Comparison of ENCODE assay signal across 14 mouse cellular contexts in genomic region chr13:112941879-112942330, GRCm38 (mm10). TPM values are rescaled to one million over a fixed set of nuclear protein-coding genes. Genes with fewer than 3 reads are reported as not detected.
DNase-seq lines count a peak whose midpoint lies in the region; ATAC-seq lines count a peak whose summit lies in the region.
"Had no signal": no experiment of that assay in that cellular context is flagged by ENCODE, and none has a peak within 500 bp of the region (broad histone marks: within the 10 kb centered on the region; RNA-seq: fewer than 3 reads in every experiment).

No protein-coding gene starts in this region.

- H3K9me3 ChIP-seq in erythroblast, embryonic 14.5 days (ENCODE audit: control insufficient read depth, low read length): no peaks in the 10 kb centered on the region
- H3K9me3 ChIP-seq: embryonic facial prominence, embryonic 15.5 days had no signal

- no peak for ATAC-seq in erythroblast, adult 5-6 weeks (replicated peaks; ENCODE audit: low FRiP score, poor library complexity, severe bottlenecking)

- no peaks in the 10 kb centered on the region for H3K27me3 ChIP-seq in erythroblast, embryonic 14.5 days (ENCODE audit: control insufficient read depth)
- H3K27me3 ChIP-seq: embryonic facial prominence, embryonic 15.5 days had no signal

- peaks cover 69% of the 10 kb centered on the region for H3K36me3 ChIP-seq in erythroblast, embryonic 14.5 days (ENCODE audit: control insufficient read depth)

- intact Hi-C loops in left cerebral cortex, postnatal 4 days (cut with DNase I): no loop called here
- intact Hi-C loops in left cerebral cortex, postnatal 36 days (cut with DNase I): no loop called here

- peak overlapping the region; percentile 32 for H3K4me3 ChIP-seq in erythroblast, embryonic 14.5 days (replicated peaks)
- H3K4me3 ChIP-seq: embryonic facial prominence, embryonic 15.5 days; gastrocnemius, adult 2 months had no signal

- DNase-seq in left cerebral cortex, adult 8-10 months (ENCODE audit: low spot score in 2 of 2): peak; percentile 11 to 31
- no peak for DNase-seq in left cerebral cortex, postnatal 4 days
- peak; percentile 12 to 19 for DNase-seq in left cerebral cortex, postnatal 36 days (ENCODE audit: low spot score in 2 of 2)
- peak; percentile 43 to 48 for DNase-seq in right cerebral cortex, postnatal 10 days (ENCODE audit: low spot score in 2 of 2)
- no peak for DNase-seq in spleen, postnatal 14 days (ENCODE audit: low spot score in 2 of 2)
- DNase-seq in cerebellum, postnatal 14 days: no peak
- DNase-seq: cerebellum, postnatal 10 days; gastrocnemius, adult 2 months; kidney, postnatal 10 days had no signal

- peaks cover 17% of the 10 kb centered on the region for H3K4me1 ChIP-seq in erythroblast, embryonic 14.5 days (ENCODE audit: control insufficient read depth)
- H3K4me1 ChIP-seq: embryonic facial prominence, embryonic 15.5 days had no signal

RNA-seq across cellular contexts. Expression of gene Dhx29, which starts 14.7 kb away (rescaled TPM):
- 0.14 and 0.17 TPM in 2 replicates for polyA plus RNA-seq in erythroblast, embryonic 14.5 days (2012)
- 3.1 and 9.2 TPM in 2 replicates for total RNA-seq in erythroblast, adult 5-6 weeks (2015; ENCODE audit: low replicate concordance)
- 6.4 and 7.8 TPM in 2 replicates for total RNA-seq in erythroblast, adult 5-6 weeks (2017; ENCODE audit: low replicate concordance)
- 10 to 100 TPM; 18.0 to 23.3 (median 22.7) TPM for total RNA-seq in left cerebral cortex, adult 8-10 months (2022)
- 10 to 100 TPM; 31.7 to 33.1 TPM for total RNA-seq in left cerebral cortex, postnatal 4 days (2021)
- 10 to 100 TPM; 19.1 to 21.0 TPM for total RNA-seq in left cerebral cortex, postnatal 36 days (2021)

RNA-seq across cellular contexts. Expression of gene Mtrex, which starts 14.7 kb away (rescaled TPM):
- 0.34 TPM in 2 replicates for polyA plus RNA-seq in erythroblast, embryonic 14.5 days (2012)
- 34.9 and 56.7 TPM in 2 replicates for total RNA-seq in erythroblast, adult 5-6 weeks (2015; ENCODE audit: low replicate concordance)
- total RNA-seq in erythroblast, adult 5-6 weeks (2017; ENCODE audit: low replicate concordance): 33.9 and 51.3 TPM in 2 replicates
- 10 to 100 TPM; 39.1 to 45.2 (median 43.3) TPM for total RNA-seq in left cerebral cortex, adult 8-10 months (2022)
- 10 to 100 TPM; 44.1 to 47.5 TPM for total RNA-seq in left cerebral cortex, postnatal 4 days (2021)
- 10 to 100 TPM; 39.3 to 45.5 TPM for total RNA-seq in left cerebral cortex, postnatal 36 days (2021)

RNA-seq across cellular contexts. Expression of gene Ccno, which starts 45.7 kb away (rescaled TPM):
- not detected in 2 replicates for polyA plus RNA-seq in erythroblast, embryonic 14.5 days (2012)
- 5.2 and 10.0 TPM in 2 replicates for total RNA-seq in erythroblast, adult 5-6 weeks (2015; ENCODE audit: low replicate concordance)
- 2.0 TPM in 2 replicates for total RNA-seq in erythroblast, adult 5-6 weeks (2017; ENCODE audit: low replicate concordance)
- total RNA-seq in left cerebral cortex, adult 8-10 months (2022): 1 to 10 TPM; 1.8 to 3.6 (median 3.1) TPM
- 1 to 10 TPM in 1 of 2 experiments, under 1 TPM in 1; 0.76 to 1.3 TPM for total RNA-seq in left cerebral cortex, postnatal 4 days (2021)
- 1 to 10 TPM; 1.7 to 1.8 TPM for total RNA-seq in left cerebral cortex, postnatal 36 days (2021)
- total RNA-seq: gastrocnemius, adult 2 months had no signal

RNA-seq across cellular contexts. Expression of gene Mcidas, which starts 51.7 kb away (rescaled TPM):
- not detected in 2 replicates for polyA plus RNA-seq in erythroblast, embryonic 14.5 days (2012)
- total RNA-seq in erythroblast, adult 5-6 weeks (2015; ENCODE audit: low replicate concordance): not detected in 2 replicates
- not detected in 2 replicates for total RNA-seq in erythroblast, adult 5-6 weeks (2017; ENCODE audit: low replicate concordance)
- 1 to 10 TPM in 1 of 4 experiments, under 1 TPM in 3; 0.74 to 1.3 (median 0.86) TPM for total RNA-seq in left cerebral cortex, adult 8-10 months (2022)
- under 1 TPM; 0.28 to 0.62 TPM for total RNA-seq in left cerebral cortex, postnatal 4 days (2021)
- under 1 TPM; 0.39 to 0.69 TPM for total RNA-seq in left cerebral cortex, postnatal 36 days (2021)
- total RNA-seq: gastrocnemius, adult 2 months; liver, adult 2 months; megakaryocyte, adult 5-6 weeks had no signal
- polyA plus RNA-seq: liver, adult 2 months had no signal

Comparison
In these comparisons a context has a peak if more than half of its experiments do, and no peak if none do; other contexts are left out.
1. DNase-seq: peak in left cerebral cortex, adult 8-10 months (2 of 2), left cerebral cortex, postnatal 36 days (2 of 2) and right cerebral cortex, postnatal 10 days (2 of 2); none in left cerebral cortex, postnatal 4 days (single experiment), spleen, postnatal 14 days (0 of 2) and cerebellum, postnatal 14 days (0 of 2).